Mouse (Mus musculus) testis, adult 2 months (tissue): ENCODE results near the gene Wdr64. TPM values are rescaled to one million over a fixed set of nuclear protein-coding genes. Genes with fewer than 3 reads are reported as not detected.

ENCODE experiments used
- H3K27ac ChIP-seq: fragments of 200-500 bp; 2 replicates; pipeline ENCODE4 v1.5.1; 2012; ENCODE audit warnings: low read depth, low read length; ENCODE audit not compliant: control insufficient read depth, insufficient read depth
- H3K27me3 ChIP-seq: fragments of 200-500 bp; 2 replicates; pipeline ENCODE4 v1.6.1; 2012; ENCODE audit warnings: mild to moderate bottlenecking, low read length, moderate library complexity; ENCODE audit not compliant: control insufficient read depth, insufficient read depth
- H3K36me3 ChIP-seq: fragments of 200-500 bp; 2 replicates; pipeline ENCODE4 v1.6.1; 2012; ENCODE audit warnings: mild to moderate bottlenecking, low read length; ENCODE audit not compliant: control insufficient read depth, insufficient read depth
- H3K4me1 ChIP-seq: fragments of 200-500 bp; 2 replicates; pipeline ENCODE4 v1.6.1; 2012; ENCODE audit warnings: low read length; ENCODE audit not compliant: control insufficient read depth, insufficient read depth
- H3K4me3 ChIP-seq: fragments of 200-500 bp; 2 replicates; pipeline ENCODE4 v1.5.1; 2012; ENCODE audit warnings: low read depth, mild to moderate bottlenecking, low read length, moderate library complexity, mixed read lengths; ENCODE audit not compliant: control insufficient read depth
- CTCF ChIP-seq: fragments of 200-500 bp; IDR thresholded peaks from 2 replicates; pipeline ENCODE4 v1.5.1; 2012; ENCODE audit warnings: low read depth, mild to moderate bottlenecking, inconsistent platforms, low read length, moderate library complexity; ENCODE audit not compliant: control insufficient read depth, insufficient read depth, insufficient replicate concordance
- POLR2A ChIP-seq: fragments of 200-500 bp; IDR thresholded peaks from 2 replicates; pipeline ENCODE4 v1.6.1; 2012; ENCODE audit warnings: low read depth, mild to moderate bottlenecking, inconsistent platforms, low read length, moderate library complexity; ENCODE audit not compliant: control insufficient read depth
- polyA plus RNA-seq: library from polyadenylated mRNA; depleted of rRNA; stranded (reverse); fragments of >200 nt; gene quantifications from 2 replicates; pipeline ENCODE4 v1.2.3, GENCODE M21; 2012

Gene Wdr64
- polyA plus RNA-seq, 1 experiment, result 76.1 TPM

DNA sequence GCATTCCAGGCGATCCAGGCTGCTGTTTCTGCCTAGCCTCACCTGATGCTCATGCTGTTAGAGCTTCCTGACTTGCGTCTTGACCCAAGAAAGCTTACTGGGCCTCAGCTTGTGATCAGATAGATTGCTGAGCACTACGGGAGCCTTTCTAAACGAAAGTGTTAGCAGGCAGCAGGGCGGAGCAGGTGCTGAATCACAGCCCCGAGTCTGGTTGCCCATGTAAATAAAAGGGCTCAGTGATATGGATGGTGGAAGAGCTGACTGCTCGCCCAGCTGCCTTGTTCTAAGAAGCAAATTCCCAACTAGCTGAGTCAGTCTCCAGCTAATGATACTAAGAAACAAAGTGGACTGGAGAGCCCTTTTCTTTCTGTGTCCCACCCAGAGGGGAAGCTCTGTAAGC lies 27.4 kb downstream of the Wdr64 start:
- H3K4me1 ChIP-seq, result no peaks in the 10 kb centered on the region; the same call in 1 of the 2 replicates
- H3K27ac ChIP-seq, result no peak overlapping the region
- no peaks in the 10 kb centered on the region for H3K27me3 ChIP-seq
- no peak overlapping the region for H3K4me3 ChIP-seq
- no peaks in the 10 kb centered on the region for H3K36me3 ChIP-seq
- TF ChIP-seq CTCF (no peak), POLR2A (no peak)

DNA sequence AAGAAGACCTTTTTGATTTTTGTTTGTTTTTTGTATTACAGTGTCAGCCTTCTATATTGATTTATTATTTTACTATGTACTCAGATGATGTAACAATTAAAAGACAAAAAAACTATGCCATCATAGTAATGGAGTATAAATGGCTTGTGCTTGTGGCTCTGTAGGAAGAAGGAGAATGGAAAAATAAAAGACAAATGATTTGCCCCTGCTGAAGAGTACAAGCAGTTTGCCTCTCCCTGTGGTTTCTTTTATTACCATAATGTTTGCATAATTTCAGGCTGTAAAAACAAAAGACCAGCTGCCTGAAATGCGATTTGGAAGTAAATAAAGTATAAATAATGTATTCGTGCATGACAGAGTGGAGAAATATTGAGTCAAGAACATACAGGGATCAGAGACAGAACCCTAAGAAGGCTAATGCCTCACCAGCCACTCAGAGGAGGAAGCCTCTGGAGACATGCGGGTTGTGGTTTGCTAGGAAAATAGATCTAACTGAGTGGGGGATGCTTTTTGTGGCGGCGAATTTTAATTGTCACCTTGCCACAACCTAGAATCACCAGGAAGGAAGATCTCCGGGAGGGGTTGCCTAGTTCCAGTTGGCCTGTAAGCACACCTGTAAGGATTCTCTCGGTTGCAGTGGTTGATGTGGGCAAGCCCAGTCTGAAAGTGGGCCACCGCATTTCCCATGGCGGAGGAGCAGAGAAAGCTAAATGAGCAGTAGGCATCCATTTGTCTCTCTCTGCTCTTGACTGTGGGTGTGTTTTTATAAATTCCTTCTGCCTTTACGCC lies 56.4 kb downstream of the Wdr64 start:
- H3K36me3 ChIP-seq, result no peaks in the 10 kb centered on the region
- no peak overlapping the region for H3K27ac ChIP-seq
- no peaks in the 10 kb centered on the region for H3K27me3 ChIP-seq
- TF ChIP-seq POLR2A, result no peak
- TF ChIP-seq CTCF, result no peak
- no peaks in the 10 kb centered on the region for H3K4me1 ChIP-seq
- no peak overlapping the region for H3K4me3 ChIP-seq

DNA sequence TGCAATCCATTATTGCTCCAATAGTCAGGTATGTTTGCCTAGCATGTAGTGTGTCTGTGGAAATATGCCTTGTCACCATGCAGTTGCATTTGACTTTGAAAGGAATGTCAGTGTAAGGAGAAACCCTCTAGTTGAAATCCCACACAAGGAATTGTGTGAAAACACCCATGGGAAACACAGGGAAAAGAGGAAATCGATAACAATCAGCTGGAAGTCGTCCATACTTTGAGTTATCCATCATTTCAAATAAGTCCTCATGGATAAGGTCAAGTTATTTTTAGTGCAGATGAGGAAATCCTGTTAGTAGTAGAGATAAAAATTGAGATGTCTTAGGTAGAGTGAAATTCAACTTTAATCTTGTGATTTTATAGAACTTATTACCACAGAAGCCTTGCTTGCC lies 96.3 kb downstream of the Wdr64 start:
- TF ChIP-seq CTCF (no peak), POLR2A (no peak)

DNA sequence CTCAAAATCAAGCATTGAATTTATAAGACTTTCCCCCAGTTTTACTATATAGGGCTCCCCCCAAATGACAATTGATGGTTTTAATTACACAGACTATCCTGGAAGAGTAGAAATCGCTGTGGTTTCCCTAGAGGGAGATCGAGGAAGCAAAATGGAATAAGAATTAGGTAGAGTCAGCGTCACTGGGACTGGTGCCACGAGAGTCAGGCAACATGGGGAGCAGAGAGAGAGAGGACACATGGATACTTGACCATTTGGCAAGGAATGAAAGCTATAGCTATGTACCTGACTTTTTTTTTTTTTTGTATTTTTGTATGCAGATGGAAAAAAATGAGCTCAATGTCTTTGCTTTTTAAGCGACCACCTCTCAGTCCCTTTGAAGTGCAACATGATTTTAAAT lies 110.0 kb downstream of the Wdr64 start:
- H3K27me3 ChIP-seq, result no peaks in the 10 kb centered on the region
- TF ChIP-seq CTCF, result no peak
- TF ChIP-seq POLR2A, result no peak
- no peak overlapping the region for H3K27ac ChIP-seq
- no peak overlapping the region for H3K4me3 ChIP-seq
- no peaks in the 10 kb centered on the region for H3K36me3 ChIP-seq
- H3K4me1 ChIP-seq, result no peaks in the 10 kb centered on the region

More for the DNA sequence above, 96.3 kb downstream of the Wdr64 start:
- H3K36me3 ChIP-seq, result no peaks in the 10 kb centered on the region
- H3K4me3 ChIP-seq, result no peak overlapping the region
- no peaks in the 10 kb centered on the region for H3K27me3 ChIP-seq
- H3K27ac ChIP-seq, result no peak overlapping the region
- no peaks in the 10 kb centered on the region for H3K4me1 ChIP-seq

DNA sequence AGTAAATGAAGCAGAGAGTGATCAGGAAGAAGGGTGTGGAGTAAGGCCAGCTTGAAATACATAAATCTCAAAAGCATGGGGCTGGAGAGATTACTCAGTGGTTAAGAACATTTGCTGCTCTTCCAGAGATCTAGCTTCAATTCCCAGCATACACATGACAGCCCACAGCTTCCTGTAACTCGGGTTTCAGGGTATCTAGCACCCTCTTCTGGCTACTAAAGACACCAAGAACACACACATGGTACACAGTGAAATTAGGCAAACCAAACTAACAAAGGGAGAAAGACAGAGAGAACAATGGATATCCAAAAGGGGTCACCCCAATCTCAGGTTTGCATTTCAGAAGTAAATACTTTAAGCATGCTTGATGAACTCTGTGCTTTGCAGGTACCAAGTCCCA lies 113.2 kb downstream of the Wdr64 start:
- Histone ChIP-seq H3K4me1 (no peaks in the 10 kb centered on the region), H3K36me3 (no peaks in the 10 kb centered on the region), H3K27me3 (no peaks in the 10 kb centered on the region), H3K4me3 (no peak overlapping the region), H3K27ac (no peak overlapping the region)
- TF ChIP-seq POLR2A (no peak), CTCF (no peak)

DNA sequence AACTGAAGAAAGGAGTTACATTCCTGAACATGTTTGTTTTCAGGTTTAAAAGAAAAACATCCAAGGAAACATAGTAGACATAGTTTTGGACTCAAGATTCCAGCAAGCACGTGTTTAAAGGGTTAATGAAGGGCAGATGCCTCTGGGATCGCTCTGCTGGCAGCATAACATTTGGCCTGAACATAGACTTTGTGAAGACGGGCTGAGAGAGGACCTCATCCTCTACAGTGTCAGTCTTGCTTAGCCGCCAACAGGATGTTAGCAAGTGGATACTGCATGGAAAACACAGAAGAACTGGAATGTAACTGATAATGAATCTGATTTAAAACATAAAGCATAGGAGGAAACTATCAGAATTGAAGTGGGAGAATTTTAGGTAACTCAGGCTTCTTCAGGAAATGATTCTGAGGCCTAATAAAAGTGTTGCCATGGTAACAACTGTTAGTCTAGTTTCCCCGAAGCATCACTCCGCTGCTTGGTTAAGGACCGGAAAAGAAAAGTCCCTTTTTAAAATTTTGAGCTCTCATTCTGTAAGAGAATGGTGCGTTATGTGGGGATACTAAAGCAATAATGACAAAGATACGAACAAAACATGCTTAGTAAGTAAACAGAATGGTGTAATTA lies 125.5 kb downstream of the Wdr64 start:
- Histone ChIP-seq H3K27ac (no peak overlapping the region), H3K4me1 (no peaks in the 10 kb centered on the region), H3K36me3 (no peaks in the 10 kb centered on the region), H3K4me3 (no peak overlapping the region), H3K27me3 (no peaks in the 10 kb centered on the region)
- TF ChIP-seq CTCF, result no peak
- TF ChIP-seq POLR2A, result no peak

DNA sequence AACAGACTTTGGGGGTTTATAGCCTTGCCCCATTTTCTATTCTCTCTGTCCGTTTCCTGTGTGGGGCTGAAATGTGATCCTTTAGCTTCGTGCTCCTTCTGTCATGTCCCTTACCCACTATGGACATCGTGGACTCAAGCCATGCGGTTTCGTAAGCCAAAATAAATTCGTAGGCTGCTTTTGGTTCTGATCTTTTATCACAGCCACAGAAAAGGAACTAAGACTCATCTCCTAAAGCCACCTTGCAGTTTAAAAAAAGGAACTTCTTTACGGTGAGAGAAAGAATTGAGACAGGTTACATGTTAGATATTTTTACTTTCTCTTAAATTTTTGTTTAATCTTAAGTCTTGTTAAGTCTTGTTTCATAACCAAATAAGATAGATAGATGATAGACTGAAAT lies 130.1 kb downstream of the Wdr64 start:
- Histone ChIP-seq H3K4me3 (no peak overlapping the region), H3K4me1 (no peaks in the 10 kb centered on the region), H3K27me3 (no peaks in the 10 kb centered on the region), H3K27ac (no peak overlapping the region), H3K36me3 (no peaks in the 10 kb centered on the region)
- TF ChIP-seq POLR2A (no peak), CTCF (no peak)
